Mouse (Mus musculus): ENCODE measurements at regions not wholly inside any gene's neighbourhood (a gene's known extent, or its start where the extent isn't known, plus 50 kb on each side); places are given as distances from the start of the nearest gene placed in this dataset.

- no peaks in the 10 kb centered on the region for H3K36me3 ChIP-seq (ENCODE audit: control insufficient read depth, insufficient read depth, low read length)
- H3K4me3 ChIP-seq (ENCODE audit: control insufficient read depth in 1 of 2, insufficient read depth in 1 of 2, low read depth in 1 of 2, low read length in 2 of 2): no peak overlapping the region
- no peak for ATAC-seq (ENCODE audit: insufficient number of reproducible peaks, insufficient read depth, low FRiP score, low read depth)
- H3K27ac ChIP-seq (replicated peaks in 1 of 2; ENCODE audit: control insufficient read depth in 1 of 2, insufficient read depth in 1 of 2, low read depth in 2 of 2, low read length in 2 of 2): no peak overlapping the region
- no peak overlapping the region for H3K9ac ChIP-seq (ENCODE audit: low read length)
- no peak overlapping the region for H3K4me2 ChIP-seq (ENCODE audit: low read length)
- H3K9me3 ChIP-seq (ENCODE audit: control insufficient read depth, low read length): no peaks in the 10 kb centered on the region
- H3K4me1 ChIP-seq (ENCODE audit: control insufficient read depth in 2 of 2, insufficient read depth in 2 of 2, low read length in 2 of 2): no peaks in the 10 kb centered on the region; a peak in 1 of 4 replicates
- H3K27me3 ChIP-seq (ENCODE audit: control insufficient read depth, insufficient read depth, low read length): no peaks in the 10 kb centered on the region
- 72% methylated on average over 4 of the region's 4 CpGs for WGBS
Observed at GRCm38 (mm10) chr2:78388001-78388400, 441.8 kb upstream of the Cwc22 start.

- no peak overlapping the region for H3K27ac ChIP-seq (replicated peaks in 1 of 2; ENCODE audit: control insufficient read depth in 1 of 2, insufficient read depth in 1 of 2, low read depth in 2 of 2, low read length in 2 of 2)
- no peaks in the 10 kb centered on the region for H3K9me3 ChIP-seq (ENCODE audit: control insufficient read depth, low read length)
- no peaks in the 10 kb centered on the region for H3K36me3 ChIP-seq (ENCODE audit: control insufficient read depth, insufficient read depth, low read length)
- no peak for ATAC-seq (ENCODE audit: insufficient number of reproducible peaks, insufficient read depth, low FRiP score, low read depth)
- H3K27me3 ChIP-seq (ENCODE audit: control insufficient read depth, insufficient read depth, low read length): no peaks in the 10 kb centered on the region
- no peak overlapping the region for H3K9ac ChIP-seq (ENCODE audit: low read length)
- no peak overlapping the region for H3K4me2 ChIP-seq (ENCODE audit: low read length)
- no peak overlapping the region for H3K4me3 ChIP-seq (ENCODE audit: control insufficient read depth in 1 of 2, insufficient read depth in 1 of 2, low read depth in 1 of 2, low read length in 2 of 2)
- H3K4me1 ChIP-seq (ENCODE audit: control insufficient read depth in 2 of 2, insufficient read depth in 2 of 2, low read length in 2 of 2): no peaks in the 10 kb centered on the region
Observed at GRCm38 (mm10) chr2:78381234-78381633, 435.1 kb upstream of the Cwc22 start.

GRCm38 (mm10) chr2:78331736-78332475, 385.7 kb upstream of the Cwc22 start:
- Histone ChIP-seq H3K9me3 (ENCODE audit: control insufficient read depth, low read length) (no peaks in the 10 kb centered on the region), H3K27ac (replicated peaks in 1 of 2; ENCODE audit: control insufficient read depth in 1 of 2, insufficient read depth in 1 of 2, low read depth in 2 of 2, low read length in 2 of 2) (no peak overlapping the region), H3K36me3 (ENCODE audit: control insufficient read depth, insufficient read depth, low read length) (no peaks in the 10 kb centered on the region), H3K4me2 (ENCODE audit: low read length) (no peak overlapping the region), H3K9ac (ENCODE audit: low read length) (no peak overlapping the region), H3K4me3 (ENCODE audit: control insufficient read depth in 1 of 2, insufficient read depth in 1 of 2, low read depth in 1 of 2, low read length in 2 of 2) (no peak overlapping the region), H3K27me3 (ENCODE audit: control insufficient read depth, insufficient read depth, low read length) (no peaks in the 10 kb centered on the region), H3K4me1 (ENCODE audit: control insufficient read depth in 2 of 2, insufficient read depth in 2 of 2, low read length in 2 of 2) (no peaks in the 10 kb centered on the region)
- ATAC-seq (ENCODE audit: insufficient number of reproducible peaks, insufficient read depth, low FRiP score, low read depth): no peak
- 65% methylated on average over 5 of the region's 5 CpGs for WGBS

GRCm38 (mm10) chr2:78326091-78326490, 379.9 kb upstream of the Cwc22 start:
- 74% methylated on average over 2 of the region's 2 CpGs for WGBS
- no peak overlapping the region for H3K9ac ChIP-seq (ENCODE audit: low read length)
- no peaks in the 10 kb centered on the region for H3K27me3 ChIP-seq (ENCODE audit: control insufficient read depth, insufficient read depth, low read length)
- no peak overlapping the region for H3K27ac ChIP-seq (replicated peaks in 1 of 2; ENCODE audit: control insufficient read depth in 1 of 2, insufficient read depth in 1 of 2, low read depth in 2 of 2, low read length in 2 of 2)
- no peaks in the 10 kb centered on the region for H3K9me3 ChIP-seq (ENCODE audit: control insufficient read depth, low read length)
- H3K4me1 ChIP-seq (ENCODE audit: control insufficient read depth in 2 of 2, insufficient read depth in 2 of 2, low read length in 2 of 2): no peaks in the 10 kb centered on the region
- H3K4me3 ChIP-seq (ENCODE audit: control insufficient read depth in 1 of 2, insufficient read depth in 1 of 2, low read depth in 1 of 2, low read length in 2 of 2): no peak overlapping the region
- H3K4me2 ChIP-seq (ENCODE audit: low read length): no peak overlapping the region
- no peak for ATAC-seq (ENCODE audit: insufficient number of reproducible peaks, insufficient read depth, low FRiP score, low read depth)
- H3K36me3 ChIP-seq (ENCODE audit: control insufficient read depth, insufficient read depth, low read length): no peaks in the 10 kb centered on the region

GRCm38 (mm10) chr2:78322216-78322965, 376.2 kb upstream of the Cwc22 start:
- H3K9ac ChIP-seq (ENCODE audit: low read length): no peak overlapping the region
- WGBS: 63% methylated on average over 3 of the region's 3 CpGs
- no peak overlapping the region for H3K4me3 ChIP-seq (ENCODE audit: control insufficient read depth in 1 of 2, insufficient read depth in 1 of 2, low read depth in 1 of 2, low read length in 2 of 2)
- H3K27ac ChIP-seq (replicated peaks in 1 of 2; ENCODE audit: control insufficient read depth in 1 of 2, insufficient read depth in 1 of 2, low read depth in 2 of 2, low read length in 2 of 2): no peak overlapping the region
- H3K9me3 ChIP-seq (ENCODE audit: control insufficient read depth, low read length): no peaks in the 10 kb centered on the region
- no peaks in the 10 kb centered on the region for H3K27me3 ChIP-seq (ENCODE audit: control insufficient read depth, insufficient read depth, low read length)
- no peaks in the 10 kb centered on the region for H3K36me3 ChIP-seq (ENCODE audit: control insufficient read depth, insufficient read depth, low read length)
- H3K4me1 ChIP-seq (ENCODE audit: control insufficient read depth in 2 of 2, insufficient read depth in 2 of 2, low read length in 2 of 2): no peaks in the 10 kb centered on the region
- H3K4me2 ChIP-seq (ENCODE audit: low read length): no peak overlapping the region
- ATAC-seq (ENCODE audit: insufficient number of reproducible peaks, insufficient read depth, low FRiP score, low read depth): no peak

- no peak overlapping the region for H3K27ac ChIP-seq (replicated peaks in 1 of 2; ENCODE audit: control insufficient read depth in 1 of 2, insufficient read depth in 1 of 2, low read depth in 2 of 2, low read length in 2 of 2)
Observed at GRCm38 (mm10) chr2:78311766-78312491, 365.8 kb upstream of the Cwc22 start.

GRCm38 (mm10) chr2:78309361-78309760, 363.2 kb upstream of the Cwc22 start:
- Histone ChIP-seq H3K27ac (replicated peaks in 1 of 2; ENCODE audit: control insufficient read depth in 1 of 2, insufficient read depth in 1 of 2, low read depth in 2 of 2, low read length in 2 of 2) (no peak overlapping the region), H3K4me1 (ENCODE audit: control insufficient read depth in 2 of 2, insufficient read depth in 2 of 2, low read length in 2 of 2) (no peaks in the 10 kb centered on the region), H3K4me3 (ENCODE audit: control insufficient read depth in 1 of 2, insufficient read depth in 1 of 2, low read depth in 1 of 2, low read length in 2 of 2) (no peak overlapping the region), H3K36me3 (ENCODE audit: control insufficient read depth, insufficient read depth, low read length) (no peaks in the 10 kb centered on the region), H3K27me3 (ENCODE audit: control insufficient read depth, insufficient read depth, low read length) (no peaks in the 10 kb centered on the region), H3K9me3 (ENCODE audit: control insufficient read depth, low read length) (no peaks in the 10 kb centered on the region), H3K9ac (ENCODE audit: low read length) (no peak overlapping the region), H3K4me2 (ENCODE audit: low read length) (no peak overlapping the region)
- ATAC-seq (ENCODE audit: insufficient number of reproducible peaks, insufficient read depth, low FRiP score, low read depth): no peak
- WGBS: 50% methylated on average over 2 of the region's 2 CpGs

More at GRCm38 (mm10) chr2:78311766-78312491, 365.8 kb upstream of the Cwc22 start:
- ATAC-seq (ENCODE audit: insufficient number of reproducible peaks, insufficient read depth, low FRiP score, low read depth): no peak
- no peak overlapping the region for H3K4me2 ChIP-seq (ENCODE audit: low read length)
- H3K27me3 ChIP-seq (ENCODE audit: control insufficient read depth, insufficient read depth, low read length): no peaks in the 10 kb centered on the region
- no peaks in the 10 kb centered on the region for H3K4me1 ChIP-seq (ENCODE audit: control insufficient read depth in 2 of 2, insufficient read depth in 2 of 2, low read length in 2 of 2)
- H3K36me3 ChIP-seq (ENCODE audit: control insufficient read depth, insufficient read depth, low read length): no peaks in the 10 kb centered on the region
- no peak overlapping the region for H3K9ac ChIP-seq (ENCODE audit: low read length)
- no peak overlapping the region for H3K4me3 ChIP-seq (ENCODE audit: control insufficient read depth in 1 of 2, insufficient read depth in 1 of 2, low read depth in 1 of 2, low read length in 2 of 2)
- 79% methylated on average over 13 of the region's 13 CpGs for WGBS
- H3K9me3 ChIP-seq (ENCODE audit: control insufficient read depth, low read length): no peaks in the 10 kb centered on the region

Measured in heart, embryonic 14.5 days (tissue).